Comparison of ENCODE assay signal across 13 mouse cellular contexts in genomic region chr1:191438546-191438945, GRCm38 (mm10). TPM values are rescaled to one million over a fixed set of nuclear protein-coding genes. Genes with fewer than 3 reads are reported as not detected.
DNase-seq lines count a peak whose midpoint lies in the region; TF ChIP-seq lines count a peak whose summit lies in the region.
"Had no signal": no experiment of that assay in that cellular context is flagged by ENCODE, and none has a peak within 500 bp of the region (broad histone marks: within the 10 kb centered on the region; RNA-seq: fewer than 3 reads in every experiment).

No protein-coding gene starts in this region.

- H3K27ac ChIP-seq in kidney, adult 2 months (ENCODE audit: insufficient read depth, low read depth, low read length): peak overlapping the region; percentile 18; the same call in 1 of the 2 replicates
- no peak overlapping the region for H3K27ac ChIP-seq in heart, embryonic 10.5 days
- H3K27ac ChIP-seq in forebrain, embryonic 10.5 days: no peak overlapping the region
- H3K27ac ChIP-seq: hindbrain, embryonic 15.5 days; midbrain, embryonic 13.5 days had no signal

- no peaks in the 10 kb centered on the region for H3K9me3 ChIP-seq in heart, embryonic 10.5 days
- H3K9me3 ChIP-seq in forebrain, embryonic 10.5 days: no peaks in the 10 kb centered on the region
- H3K9me3 ChIP-seq: hindbrain, embryonic 15.5 days; midbrain, embryonic 13.5 days had no signal

- TF ChIP-seq POLR2A in kidney, adult 2 months (IDR thresholded peaks at IDR 0.05; ENCODE audit: low read depth, low read length): no peak

- no peak overlapping the region for H3K4me3 ChIP-seq in kidney, adult 2 months (ENCODE audit: insufficient read depth, low read depth, low read length)
- H3K4me3 ChIP-seq in heart, embryonic 10.5 days: no peak overlapping the region
- no peak overlapping the region for H3K4me3 ChIP-seq in forebrain, embryonic 10.5 days
- H3K4me3 ChIP-seq: hindbrain, embryonic 15.5 days; midbrain, embryonic 13.5 days had no signal

- TF ChIP-seq CTCF in kidney, adult 2 months (conservative IDR thresholded peaks at IDR 0.05; ENCODE audit: insufficient read depth, insufficient read length, low read depth, low read length): no peak

- H3K27me3 ChIP-seq in kidney, adult 2 months (replicated peaks; ENCODE audit: control insufficient read depth, insufficient read depth, low read length): no peaks in the 10 kb centered on the region
- no peaks in the 10 kb centered on the region for H3K27me3 ChIP-seq in heart, embryonic 10.5 days (ENCODE audit: insufficient read depth, poor library complexity, severe bottlenecking)
- no peaks in the 10 kb centered on the region for H3K27me3 ChIP-seq in forebrain, embryonic 10.5 days (ENCODE audit: poor library complexity, severe bottlenecking)
- H3K27me3 ChIP-seq: hindbrain, embryonic 15.5 days; midbrain, embryonic 13.5 days had no signal

- H3K36me3 ChIP-seq in kidney, adult 2 months (ENCODE audit: control insufficient read depth, insufficient read depth, low read length): no peaks in the 10 kb centered on the region
- no peaks in the 10 kb centered on the region for H3K36me3 ChIP-seq in heart, embryonic 10.5 days
- no peaks in the 10 kb centered on the region for H3K36me3 ChIP-seq in forebrain, embryonic 10.5 days (replicated peaks)
- H3K36me3 ChIP-seq: hindbrain, embryonic 15.5 days; midbrain, embryonic 13.5 days had no signal

- 62% methylated on average over 4 of the region's 4 CpGs for WGBS in kidney, adult 2 months
- 66% methylated on average over 4 of the region's 4 CpGs for WGBS in heart, embryonic 10.5 days
- 63% methylated on average over 4 of the region's 4 CpGs for WGBS in forebrain, embryonic 10.5 days

- H3K4me1 ChIP-seq in kidney, adult 2 months (ENCODE audit: control insufficient read depth, insufficient read depth, low read length): peaks cover 36% of the 10 kb centered on the region
- H3K4me1 ChIP-seq in heart, embryonic 10.5 days: peaks cover 31% of the 10 kb centered on the region
- H3K4me1 ChIP-seq in forebrain, embryonic 10.5 days: peaks cover 32% of the 10 kb centered on the region

- peak; percentile 53 for DNase-seq in adrenal gland, adult 2 months
- DNase-seq in adrenal gland, postnatal 10 days: no peak
- no peak for DNase-seq in kidney, adult 2 months
- DNase-seq in kidney, postnatal 36 days: no peak
- peak; percentile 65 for DNase-seq in 3T3-L1 (ENCODE audit: low read depth, low spot score)
- DNase-seq in ZHBTc4 (ENCODE audit: low read depth, low spot score): peak; percentile 55
- no peak for DNase-seq in heart, embryonic 10.5 days (ENCODE audit: low spot score)
- DNase-seq in forebrain, embryonic 10.5 days (ENCODE audit: extremely low spot score, low spot score): no peak
- DNase-seq: cerebellum, adult 11 months; heart, adult 11 months; kidney, adult 18-20 months had no signal

RNA-seq across cellular contexts. Expression of gene Ppp2r5a, which starts 35.5 kb away (rescaled TPM):
- total RNA-seq in adrenal gland, adult 2 months (2021): 100 to 1,000 TPM; 212 to 218 TPM
- polyA plus RNA-seq in adrenal gland, adult 2 months (2012; rRNA removed): 93.3 and 162 TPM in 2 replicates
- total RNA-seq in adrenal gland, postnatal 10 days (2021): 100 to 1,000 TPM; 225 TPM
- polyA plus RNA-seq in kidney, adult 2 months (2012; rRNA removed): 69.6 and 73.2 TPM in 2 replicates
- 21.8 and 27.6 TPM in 2 replicates for polyA plus RNA-seq in heart, embryonic 10.5 days (2016; fragmentation: Nextera tagmentation; extraction: Ambion mirVana)
- polyA plus RNA-seq in forebrain, embryonic 10.5 days (2016; fragmentation: Nextera tagmentation; extraction: Ambion mirVana): 9.1 and 9.5 TPM in 2 replicates

Comparison
In these comparisons a context has a peak if more than half of its experiments do, and no peak if none do; other contexts are left out.
1. DNase-seq: peak in adrenal gland, adult 2 months (single experiment), 3T3-L1 (single experiment) and ZHBTc4 (single experiment); none in adrenal gland, postnatal 10 days (single experiment), kidney, adult 2 months (single experiment), kidney, postnatal 36 days (0 of 2), heart, embryonic 10.5 days (single experiment) and forebrain, embryonic 10.5 days (single experiment).